Mouse (Mus musculus) inflammation-experienced regulatory T-cells (primary cell): ENCODE results near the gene Tmem106b. TPM values are rescaled to one million over a fixed set of nuclear protein-coding genes. Genes with fewer than 3 reads are reported as not detected.

Source experiments
- polyA plus RNA-seq, 2 experiments: library from polyadenylated mRNA; unstranded; fragments of 100-300 nt; shearing (Covaris generic); gene quantifications; one replicate each; pipeline ENCODE4 v1.2.1; 2017

Tmem106b gene
- 10 to 100 TPM; 42.4 to 63.9 TPM for polyA plus RNA-seq

DNA sequence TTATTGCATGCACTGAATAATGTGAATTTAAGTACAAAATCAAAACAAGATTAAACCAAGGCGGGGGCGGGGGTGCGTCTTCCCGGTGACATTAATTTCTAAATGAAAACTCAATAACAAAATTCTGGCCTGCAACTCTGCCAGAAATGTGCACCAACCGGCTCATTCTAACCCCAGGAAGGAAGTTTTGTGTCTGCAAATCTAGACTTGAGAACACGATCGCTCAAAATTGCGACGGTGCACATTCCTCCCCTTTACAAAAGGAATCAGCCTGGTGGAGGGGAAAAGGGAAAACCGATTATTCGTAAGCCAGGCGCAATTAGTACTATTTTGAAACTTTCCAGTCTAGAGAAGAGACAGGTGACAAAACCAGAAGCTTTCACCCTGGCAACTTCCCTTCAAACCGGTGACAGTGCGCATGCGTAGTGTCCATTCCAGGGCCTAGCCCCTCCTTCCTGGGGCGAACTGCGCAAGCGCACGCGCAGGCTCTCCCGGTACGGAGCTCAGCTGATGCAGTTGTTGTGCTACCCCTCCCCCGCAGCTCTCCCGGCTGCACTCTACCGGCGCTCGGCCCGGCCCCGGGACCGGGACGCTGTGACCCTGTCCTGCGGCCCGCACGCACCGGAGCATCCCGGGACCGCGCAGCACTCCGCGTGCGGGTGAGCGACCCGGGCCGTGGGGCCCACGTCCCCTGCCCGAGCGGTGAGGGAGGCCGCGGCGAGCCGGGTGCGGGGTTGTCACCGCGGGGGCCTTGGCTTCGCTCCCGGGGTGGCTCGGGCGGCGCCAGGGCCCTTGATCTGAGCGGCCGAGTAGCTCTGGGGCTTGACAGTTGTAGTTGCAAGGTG, at the start of gene Tmem106b:
Gene Tmem106b (plus strand): TSS at position 458 of the 845 bp plus-strand sequence.

Other genes with a start within 250 kb of the Tmem106b start
- under 1 TPM; 0.46 to 0.73 TPM for gene Vwde, start 155.2 kb downstream of the Tmem106b start, polyA plus RNA-seq